Mouse (Mus musculus) T-cell, adult 2 months (primary cell): ENCODE data around the gene Cgrrf1.

Experiments
- DNase-seq: peaks from one replicate; pipeline ENCODE4 v3.0.0; 2022; ENCODE audit warnings: low spot score

The Cgrrf1 gene

DNA sequence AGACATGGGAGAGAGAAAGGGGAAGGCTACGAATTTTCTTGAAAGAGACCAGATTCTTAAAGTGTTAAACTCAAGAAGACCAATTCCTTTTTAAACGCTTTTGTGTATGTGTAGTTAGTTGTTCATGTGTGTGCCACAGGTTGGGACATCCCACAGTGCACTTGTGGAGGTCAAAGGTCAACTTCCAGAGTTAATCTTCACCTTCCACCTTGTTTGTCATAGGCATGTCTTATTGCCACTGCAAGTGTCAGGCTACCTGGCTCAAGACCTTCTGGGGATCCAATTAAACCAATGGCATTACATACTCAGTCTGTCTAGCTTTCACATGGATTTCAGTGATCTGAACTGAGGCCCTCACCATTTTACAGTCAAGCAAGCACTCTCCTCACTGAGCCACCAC is 7.9 kb upstream of the Cgrrf1 start:
- DNase-seq = no peak

- no peak for DNase-seq
Observed at GRCm38 (mm10) chr14:46827430-46827829, 4.5 kb upstream of the Cgrrf1 start.

DNA sequence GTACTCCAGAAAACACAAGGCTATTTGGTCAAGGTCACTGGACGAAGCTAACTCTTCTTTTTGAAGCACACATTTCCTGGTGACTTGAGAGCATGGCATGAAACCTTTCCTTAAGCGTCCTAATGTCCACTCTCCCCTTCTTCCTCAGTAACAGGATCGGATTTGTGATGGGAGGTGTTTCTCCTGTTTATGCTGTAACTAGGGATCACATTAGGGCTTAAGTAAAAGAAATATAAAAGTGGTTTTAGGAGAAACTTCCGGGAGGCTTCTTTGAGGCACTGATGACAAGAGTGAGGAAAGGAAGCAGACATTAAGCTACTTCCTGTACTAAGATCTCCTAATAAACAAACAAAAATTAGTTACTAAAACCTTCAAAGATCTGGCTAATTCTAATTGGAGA is 630 bp upstream of the Cgrrf1 start:
- no peak for DNase-seq

- peak; percentile 6 for DNase-seq
Observed at GRCm38 (mm10) chr14:46832354-46833272, 688 bp downstream of the Cgrrf1 start.

DNA sequence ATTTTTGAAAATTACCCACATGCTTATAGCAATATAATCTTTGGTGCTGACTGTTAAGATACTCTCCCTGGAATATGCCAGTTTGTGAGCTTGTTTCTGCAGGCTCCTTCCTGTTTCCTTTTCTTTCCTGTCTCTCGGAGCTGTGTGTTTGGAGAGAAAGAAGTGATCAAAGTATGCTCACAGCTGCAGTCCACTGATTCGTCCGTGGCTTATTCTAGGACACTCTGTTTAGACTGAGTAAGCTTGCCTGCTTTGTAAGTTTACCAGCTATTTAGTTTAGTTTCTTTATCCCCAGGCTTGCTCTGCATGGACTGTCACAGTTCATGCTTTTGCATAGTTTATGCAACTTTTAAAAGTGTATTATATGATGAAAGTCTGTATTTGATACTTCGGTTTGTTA is 7.4 kb downstream of the Cgrrf1 start:
- no peak for DNase-seq

GRCm38 (mm10) chr14:46845706-46846105 is 13.8 kb downstream of the Cgrrf1 start:
- DNase-seq = no peak

- no peak for DNase-seq
Observed at GRCm38 (mm10) chr14:46848063-46848590, 16.2 kb downstream of the Cgrrf1 start.

- no peak for DNase-seq
Observed at GRCm38 (mm10) chr14:46848736-46849135, 16.8 kb downstream of the Cgrrf1 start.

DNA sequence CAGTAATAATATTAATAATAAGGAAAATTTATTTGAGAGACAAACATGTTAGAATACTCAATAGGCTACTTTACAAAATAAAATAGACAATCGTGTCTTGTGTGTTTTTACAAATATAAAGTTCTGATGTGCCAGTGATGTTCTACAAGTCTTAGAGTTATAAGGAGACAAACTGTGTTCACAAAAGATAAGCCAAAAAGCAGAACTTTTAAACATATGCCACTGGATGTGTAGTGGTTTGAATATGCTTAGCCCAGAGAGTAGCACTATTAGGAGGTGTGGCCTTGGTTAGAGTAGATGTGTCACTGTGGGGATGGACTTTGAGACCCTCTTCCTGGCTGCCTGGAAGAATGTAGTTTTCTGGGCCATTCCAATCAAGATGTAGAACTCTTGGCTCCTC is 17.8 kb downstream of the Cgrrf1 start:
- DNase-seq = no peak

DNA sequence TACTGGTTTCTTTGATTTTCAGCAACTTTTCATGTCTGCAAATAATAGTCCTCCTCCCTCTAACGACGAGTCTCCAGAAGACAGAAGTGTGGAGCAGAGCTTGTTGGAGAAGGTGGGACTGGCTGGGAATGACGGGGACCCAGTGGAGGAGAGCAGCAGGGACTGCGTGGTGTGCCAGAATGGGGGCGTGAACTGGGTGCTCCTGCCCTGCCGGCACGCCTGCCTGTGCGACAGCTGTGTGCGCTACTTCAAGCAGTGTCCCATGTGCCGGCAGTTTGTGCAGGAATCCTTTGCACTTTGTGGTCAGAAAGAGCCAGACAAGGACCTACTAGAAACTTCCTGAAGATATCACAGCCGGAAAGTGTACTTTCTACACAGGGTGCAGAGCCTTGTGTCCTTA is 21.8 kb downstream of the Cgrrf1 start:
- no peak for DNase-seq

DNA sequence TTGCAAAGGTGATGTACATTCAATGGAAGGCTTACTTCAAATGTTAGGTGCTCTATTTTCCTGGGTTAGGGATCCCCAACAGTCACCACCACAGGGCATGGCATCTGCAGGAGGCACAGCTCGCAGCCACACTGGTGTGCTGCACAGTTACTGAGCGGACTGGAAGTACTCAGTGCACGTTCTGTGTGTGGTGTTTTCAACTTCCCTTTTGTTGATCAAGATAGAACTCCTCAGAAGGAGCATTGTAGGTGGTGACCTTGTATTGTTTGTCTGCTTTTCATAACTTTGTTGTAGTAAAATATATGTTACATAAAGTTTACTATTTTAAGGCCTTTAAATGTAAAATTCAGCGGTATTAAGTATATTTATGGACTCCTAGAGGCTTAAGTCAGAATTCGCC is 31.0 kb downstream of the Cgrrf1 start:
- no peak for DNase-seq

- DNase-seq = peak; percentile 42
Observed at GRCm38 (mm10) chr14:46880935-46881334, 49.0 kb downstream of the Cgrrf1 start.

DNA sequence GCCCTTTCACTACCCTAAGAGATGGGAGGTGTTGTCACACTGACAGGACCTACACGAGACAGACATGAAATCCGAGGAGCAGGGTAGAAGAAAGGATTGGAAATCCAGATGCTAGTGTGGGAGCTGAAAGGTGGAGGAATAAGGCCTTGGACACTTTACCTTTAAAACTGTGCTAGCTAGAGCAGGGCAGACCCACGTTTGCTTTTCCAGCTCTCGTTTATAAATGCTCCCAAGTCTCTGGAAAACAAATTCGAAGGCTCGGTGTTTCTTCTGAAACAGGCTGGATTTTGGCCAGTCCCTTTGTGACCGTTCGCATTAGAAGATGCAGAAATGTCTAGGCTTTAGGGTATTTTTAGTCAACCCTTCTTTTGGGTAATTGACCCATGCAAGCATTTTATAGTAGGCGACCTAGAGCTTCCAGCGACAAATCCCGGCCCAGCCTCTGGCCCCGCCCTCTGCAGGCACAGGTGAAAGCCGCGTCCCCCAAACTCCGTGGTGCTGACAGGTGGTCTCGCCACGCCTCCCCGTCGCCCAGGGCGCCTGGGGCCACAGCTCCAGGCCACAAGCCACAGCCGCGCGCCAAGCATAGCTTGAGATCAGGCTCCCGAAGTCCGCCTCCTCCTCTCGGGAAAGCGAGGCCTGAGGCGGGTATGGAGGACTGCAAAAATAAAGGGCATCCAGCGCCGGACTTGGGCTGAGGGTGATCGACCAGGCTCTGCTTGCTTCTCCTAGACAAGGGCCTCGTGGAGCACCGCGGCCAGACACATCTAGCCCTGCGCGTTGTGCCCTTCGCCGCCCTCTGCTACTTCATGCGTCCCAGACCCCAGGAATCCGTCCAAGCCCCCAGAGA is 49.9 kb downstream of the Cgrrf1 start:
- peak; percentile 1 for DNase-seq

- peak; percentile 25 for DNase-seq
Observed at GRCm38 (mm10) chr14:46882431-46883067, 50.6 kb downstream of the Cgrrf1 start, which contains the start of gene Samd4. Samd4 (plus strand) TSS chr14:46882854.

- peak; percentile 1 for DNase-seq
Observed at GRCm38 (mm10) chr14:46883068-46883870, 51.3 kb downstream of the Cgrrf1 start.

GRCm38 (mm10) chr14:46883871-46884441 is 52.0 kb downstream of the Cgrrf1 start:
- peak; percentile 32 for DNase-seq

GRCm38 (mm10) chr14:46884701-46885428 is 52.9 kb downstream of the Cgrrf1 start:
- peak; percentile 19 for DNase-seq

DNA sequence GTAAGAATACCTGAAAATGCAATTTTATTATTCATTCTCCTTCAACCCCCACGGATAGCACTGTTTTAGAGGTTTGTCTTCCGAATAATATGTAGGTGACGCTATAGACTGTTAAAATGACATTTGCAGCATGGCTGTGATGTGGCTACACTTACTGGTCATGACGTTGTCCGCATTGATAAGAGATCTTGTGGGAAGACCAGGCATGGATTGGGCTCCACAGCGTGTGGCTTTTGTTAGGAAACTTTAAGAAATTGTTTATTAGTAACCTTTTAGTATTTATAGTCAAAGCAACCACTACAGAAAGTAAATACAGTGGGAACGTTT is 53.5 kb downstream of the Cgrrf1 start:
- no peak for DNase-seq

GRCm38 (mm10) chr14:46885891-46886301 is 54.0 kb downstream of the Cgrrf1 start:
- no peak for DNase-seq

- DNase-seq = no peak
Observed at GRCm38 (mm10) chr14:46889096-46889495, 57.2 kb downstream of the Cgrrf1 start.
